Mouse (Mus musculus) heart, postnatal 0 days (tissue): Measurements from ENCODE around the gene Surf4.
A peak's percentile ranks its signal among the peaks of the same experiment; 100 is the strongest.

Experiments
- CTCF ChIP-seq: IDR thresholded peaks from 2 replicates; pipeline ENCODE4 v1.5.1; 2016; ENCODE audit warnings: antibody characterized with exemption, control low read depth, low read depth
- EP300 ChIP-seq: IDR thresholded peaks from 2 replicates; pipeline ENCODE4 v1.6.1; 2016; ENCODE audit warnings: antibody characterized with exemption, low read depth

DNA sequence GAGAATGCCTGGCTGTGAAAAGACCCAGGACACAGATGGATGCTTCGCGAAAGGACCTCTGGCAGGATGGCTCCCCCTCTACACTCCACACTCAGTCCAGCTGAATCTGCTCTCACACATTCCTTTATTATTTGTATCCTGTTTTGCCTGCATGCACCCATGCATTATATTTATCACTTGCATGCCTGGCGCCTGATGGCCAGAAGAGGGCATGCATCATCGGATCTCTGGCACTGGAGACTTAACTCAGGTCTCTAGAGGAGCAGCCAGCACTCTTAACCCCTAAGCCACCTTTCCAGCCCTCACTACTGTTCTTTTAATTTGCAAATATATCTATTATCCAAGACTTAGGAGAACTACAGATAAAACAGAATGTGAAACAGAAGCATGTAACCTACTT, 27.0 kb upstream of the Surf4 start:
- TF ChIP-seq EP300 (no peak), CTCF (peak; percentile 45)
